Mouse (Mus musculus): ENCODE data around the gene Taf3. TPM values are rescaled to one million over a fixed set of nuclear protein-coding genes. Genes with fewer than 3 reads are reported as not detected.

The Taf3 gene
- total and polyA plus RNA-seq, 2 experiments from 2014 or later, result 2.7 to 10.0 TPM

- TF ChIP-seq CTCF (IDR thresholded peaks at IDR 0.05; ENCODE audit: low read depth), result no peak
- DNase-seq (ENCODE audit: low spot score) (no peak), ATAC-seq (no peak)
- Histone ChIP-seq H3K27me3 (ENCODE audit: insufficient read depth, low read length) (peaks cover 33% of the 10 kb centered on the region; the same call in 1 of the 2 replicates), H3K9ac (replicated peaks; ENCODE audit: low read length) (no peak overlapping the region), H3K4me2 (ENCODE audit: low read depth, low read length) (peak overlapping the region; percentile 65), H3K9me3 (ENCODE audit: low read length) (no peaks in the 10 kb centered on the region), H3K4me1 (ENCODE audit: insufficient read depth, low read length) (no peaks in the 10 kb centered on the region), H3K27ac (no peak overlapping the region), H3K36me3 (ENCODE audit: insufficient read depth, low read length) (no peaks in the 10 kb centered on the region), H3K4me3 (ENCODE audit: low read length) (peak overlapping the region; percentile 41)
- WGBS, result under 1% methylated on average over 32 of the region's 33 CpGs
Observed at GRCm38 (mm10) chr2:9878564-9879081, 169.8 kb downstream of the Taf3 start.

- peak overlapping the region; percentile 65 for H3K4me2 ChIP-seq (ENCODE audit: low read depth, low read length)
- H3K27me3 ChIP-seq (ENCODE audit: insufficient read depth, low read length), result peaks cover 38% of the 10 kb centered on the region; the same call in 1 of the 2 replicates
- H3K27ac ChIP-seq, result no peak overlapping the region
- no peaks in the 10 kb centered on the region for H3K36me3 ChIP-seq (ENCODE audit: insufficient read depth, low read length)
- no peak for TF ChIP-seq CTCF (IDR thresholded peaks at IDR 0.05; ENCODE audit: low read depth)
- H3K4me1 ChIP-seq (ENCODE audit: insufficient read depth, low read length), result no peaks in the 10 kb centered on the region
- WGBS, result 1% methylated on average over 19 of the region's 19 CpGs
- peak overlapping the region; percentile 41 for H3K4me3 ChIP-seq (ENCODE audit: low read length)
- no peak overlapping the region for H3K9ac ChIP-seq (replicated peaks; ENCODE audit: low read length)
- DNase-seq (ENCODE audit: low spot score) (no peak), ATAC-seq (no peak)
- H3K9me3 ChIP-seq (ENCODE audit: low read length), result no peaks in the 10 kb centered on the region
Observed at GRCm38 (mm10) chr2:9877966-9878563, 170.3 kb downstream of the Taf3 start.

GRCm38 (mm10) chr2:9877326-9877690 lies 171.1 kb downstream of the Taf3 start:
- Histone ChIP-seq H3K9me3 (ENCODE audit: low read length) (no peaks in the 10 kb centered on the region), H3K4me1 (ENCODE audit: insufficient read depth, low read length) (no peaks in the 10 kb centered on the region), H3K27ac (no peak overlapping the region), H3K4me2 (ENCODE audit: low read depth, low read length) (peak overlapping the region; percentile 65), H3K4me3 (ENCODE audit: low read length) (peak overlapping the region; percentile 41), H3K36me3 (ENCODE audit: insufficient read depth, low read length) (no peaks in the 10 kb centered on the region), H3K27me3 (ENCODE audit: insufficient read depth, low read length) (peaks cover 44% of the 10 kb centered on the region; the same call in 1 of the 2 replicates), H3K9ac (replicated peaks; ENCODE audit: low read length) (no peak overlapping the region)
- TF ChIP-seq CTCF (IDR thresholded peaks at IDR 0.05; ENCODE audit: low read depth), result no peak
- under 1% methylated on average over 35 of the region's 35 CpGs for WGBS
- ATAC-seq (no peak), DNase-seq (ENCODE audit: low spot score) (no peak)

DNA sequence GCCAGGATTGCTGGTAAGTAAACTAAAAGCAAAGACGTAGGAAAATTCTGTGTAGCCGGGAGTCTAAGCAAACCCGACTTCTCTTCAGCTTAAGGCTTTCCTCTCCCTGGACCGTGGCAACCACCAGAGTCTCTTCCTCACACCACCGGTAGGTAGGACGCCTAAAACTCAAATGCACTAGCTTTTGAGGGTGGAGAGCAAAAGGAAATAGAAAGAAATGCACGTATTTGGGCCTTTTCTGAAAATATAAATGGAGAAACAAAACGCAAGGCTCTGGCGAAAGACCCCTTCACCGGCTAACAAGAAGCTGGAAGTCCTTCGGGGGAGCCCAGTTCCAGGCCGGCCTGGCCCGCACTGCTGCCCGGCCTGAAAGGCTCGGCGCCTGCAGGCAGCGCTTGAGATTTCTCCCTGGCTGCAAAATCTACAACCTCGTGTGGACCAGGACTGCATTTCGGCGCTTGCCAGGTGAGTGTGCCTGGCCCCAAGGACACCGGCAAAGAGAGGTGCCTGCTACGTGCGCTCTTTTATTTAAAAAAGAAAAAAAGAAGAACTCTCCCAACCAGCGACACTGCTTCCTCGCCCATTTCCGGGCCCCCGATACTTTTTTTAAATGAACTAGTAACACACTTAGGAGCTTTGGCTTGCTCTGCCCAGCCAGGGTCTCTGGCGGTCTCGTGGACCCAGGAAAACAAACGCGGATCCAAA lies 171.6 kb downstream of the Taf3 start:
- TF ChIP-seq CTCF (IDR thresholded peaks at IDR 0.05; ENCODE audit: low read depth), result no peak
- WGBS, result 3% methylated on average over 31 of the region's 31 CpGs

GRCm38 (mm10) chr2:9875676-9876357 lies 172.6 kb downstream of the Taf3 start:
- ATAC-seq (no peak), DNase-seq (ENCODE audit: low spot score) (no peak)
- Histone ChIP-seq H3K27me3 (ENCODE audit: insufficient read depth, low read length) (peaks cover 57% of the 10 kb centered on the region; the same call in 1 of the 2 replicates), H3K4me2 (ENCODE audit: low read depth, low read length) (no peak overlapping the region), H3K4me3 (ENCODE audit: low read length) (0 out of 2 replicates have a peak overlapping the region, but pooled peaks have one; percentile 10), H3K36me3 (ENCODE audit: insufficient read depth, low read length) (no peaks in the 10 kb centered on the region), H3K27ac (no peak overlapping the region), H3K4me1 (ENCODE audit: insufficient read depth, low read length) (no peaks in the 10 kb centered on the region), H3K9me3 (ENCODE audit: low read length) (no peaks in the 10 kb centered on the region), H3K9ac (replicated peaks; ENCODE audit: low read length) (no peak overlapping the region)
- TF ChIP-seq CTCF (IDR thresholded peaks at IDR 0.05; ENCODE audit: low read depth), result no peak
- WGBS, result 17% methylated on average over 12 of the region's 12 CpGs

More for the DNA sequence above, 171.6 kb downstream of the Taf3 start:
- no peak overlapping the region for H3K9ac ChIP-seq (replicated peaks; ENCODE audit: low read length)
- ATAC-seq, result no peak
- H3K36me3 ChIP-seq (ENCODE audit: insufficient read depth, low read length), result no peaks in the 10 kb centered on the region
- DNase-seq (ENCODE audit: low spot score), result no peak
- H3K27ac ChIP-seq, result no peak overlapping the region
- peak overlapping the region; percentile 65 for H3K4me2 ChIP-seq (ENCODE audit: low read depth, low read length)
- H3K9me3 ChIP-seq (ENCODE audit: low read length), result no peaks in the 10 kb centered on the region
- H3K4me1 ChIP-seq (ENCODE audit: insufficient read depth, low read length), result no peaks in the 10 kb centered on the region
- peaks cover 49% of the 10 kb centered on the region; the same call in 1 of the 2 replicates for H3K27me3 ChIP-seq (ENCODE audit: insufficient read depth, low read length)
- peak overlapping the region; percentile 41 for H3K4me3 ChIP-seq (ENCODE audit: low read length)

DNA sequence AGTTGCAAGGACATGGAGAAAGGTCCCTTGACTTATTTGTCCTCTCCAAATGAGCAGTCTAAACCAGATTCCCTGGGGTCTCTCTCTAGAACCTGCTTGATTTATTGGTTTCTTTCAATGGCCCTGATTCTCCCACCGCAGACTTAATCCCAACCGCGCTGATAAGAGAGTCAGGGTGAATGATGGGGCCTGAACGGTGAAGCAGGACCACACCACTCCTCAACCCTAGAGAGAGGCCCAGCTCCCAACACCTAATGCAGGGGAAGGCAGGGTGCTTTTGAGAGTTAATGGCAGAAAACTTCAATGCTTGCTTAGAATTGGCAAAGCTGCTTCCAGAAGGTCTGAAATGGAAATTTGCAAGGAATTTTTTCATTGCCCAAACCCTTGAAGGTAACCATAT lies 173.2 kb downstream of the Taf3 start:
- no peaks in the 10 kb centered on the region for H3K9me3 ChIP-seq (ENCODE audit: low read length)
- no peak overlapping the region for H3K27ac ChIP-seq
- no peak for ATAC-seq
- peak overlapping the region; percentile 20; the same call in 1 of the 2 replicates for H3K4me3 ChIP-seq (ENCODE audit: low read length)
- H3K4me1 ChIP-seq (ENCODE audit: insufficient read depth, low read length), result no peaks in the 10 kb centered on the region
- peaks cover 57% of the 10 kb centered on the region; the same call in 1 of the 2 replicates for H3K27me3 ChIP-seq (ENCODE audit: insufficient read depth, low read length)
- H3K4me2 ChIP-seq (ENCODE audit: low read depth, low read length), result peak overlapping the region; percentile 31; the same call in 1 of the 2 replicates
- DNase-seq (ENCODE audit: low spot score), result no peak
- 11% methylated on average over 4 of the region's 4 CpGs for WGBS
- TF ChIP-seq CTCF (IDR thresholded peaks at IDR 0.05; ENCODE audit: low read depth), result no peak
- no peak overlapping the region for H3K9ac ChIP-seq (replicated peaks; ENCODE audit: low read length)
- H3K36me3 ChIP-seq (ENCODE audit: insufficient read depth, low read length), result no peaks in the 10 kb centered on the region

All from hindbrain, postnatal 0 days (tissue).